Mouse (Mus musculus) ES-E14 (cell line): ENCODE data around the gene Rgma. TPM values are rescaled to one million over a fixed set of nuclear protein-coding genes. Genes with fewer than 3 reads are reported as not detected.

Source experiments
- DNase-seq: peaks from one replicate; pipeline ENCODE4 v3.0.0-alpha.2; 2013; ENCODE audit warnings: low read depth, low spot score
- H3K27ac ChIP-seq: 2 replicates; pipeline ENCODE4 v1.5.1; 2012; ENCODE audit warnings: low read depth, mild to moderate bottlenecking, low read length, moderate library complexity, mixed read lengths; ENCODE audit not compliant: poor library complexity, insufficient read depth, severe bottlenecking
- H3K36me3 ChIP-seq: 2 replicates; pipeline ENCODE4 v1.6.1; 2012; ENCODE audit warnings: mild to moderate bottlenecking, low read length, moderate library complexity, mixed read lengths; ENCODE audit not compliant: control insufficient read depth, poor library complexity, insufficient read depth, severe bottlenecking
- H3K4me1 ChIP-seq, 2 experiments: fragments of 150-350 bp in 1 of 2; sonication (generic) in 1 of 2; 2 replicates each; pipeline ENCODE4 v1.6.1; 2012; ENCODE audit warnings: low read length in 2 of 2, mild to moderate bottlenecking in 1 of 2, mixed read lengths in 1 of 2; ENCODE audit not compliant: control insufficient read depth in 2 of 2, insufficient read depth in 2 of 2, poor library complexity in 1 of 2
- H3K4me3 ChIP-seq, 2 experiments: fragments of 150-350 bp in 1 of 2; sonication (generic) in 1 of 2; 2 replicates each; pipeline ENCODE4 v1.5.1; 2012; ENCODE audit warnings: low read length in 2 of 2, low read depth in 1 of 2, mild to moderate bottlenecking in 1 of 2, mixed read lengths in 1 of 2; ENCODE audit not compliant: insufficient read depth in 1 of 2, poor library complexity in 1 of 2, severe bottlenecking in 1 of 2
- H3K9ac ChIP-seq: 2 replicates; pipeline ENCODE4 v1.6.1; 2012; ENCODE audit warnings: low read depth, mild to moderate bottlenecking, low read length, mixed read lengths; ENCODE audit not compliant: poor library complexity, insufficient read depth, severe bottlenecking
- H3K9me3 ChIP-seq: fragments of 150-350 bp; sonication (generic); 2 replicates; pipeline ENCODE4 v1.6.1; 2012; ENCODE audit warnings: low read depth, mild to moderate bottlenecking, low read length; ENCODE audit not compliant: control insufficient read depth, insufficient read depth
- CHD2 ChIP-seq: IDR thresholded peaks from 2 replicates; pipeline ENCODE4 v1.6.1; 2014; ENCODE audit warnings: mild to moderate bottlenecking, low read depth, low read length, inconsistent platforms
- HCFC1 ChIP-seq: IDR thresholded peaks from 2 replicates; pipeline ENCODE4 v1.6.1; 2012; ENCODE audit warnings: low read length, inconsistent platforms, borderline replicate concordance; ENCODE audit not compliant: insufficient read depth
- MAFK ChIP-seq: IDR thresholded peaks from 2 replicates; pipeline ENCODE4 v1.6.1; 2014; ENCODE audit warnings: mild to moderate bottlenecking, low read depth, low read length, inconsistent platforms; ENCODE audit not compliant: insufficient read depth
- ZC3H11A ChIP-seq: IDR thresholded peaks from 2 replicates; pipeline ENCODE4 v1.6.1; 2012; ENCODE audit warnings: low read depth, mild to moderate bottlenecking, inconsistent platforms, low read length, borderline replicate concordance
- ZNF384 ChIP-seq: IDR thresholded peaks from 2 replicates; pipeline ENCODE4 v1.6.1; 2012; ENCODE audit warnings: low read depth, low read length, inconsistent platforms
- in situ Hi-C, 2 experiments: fragments of 600-800 bp; cut with MboI; formaldehyde crosslinking; loops; one replicate each; pipeline ENCODE4 v1.15.1; 2025; ENCODE audit warnings: low sequenced_read_pairs in 2 of 2, inconsistent platforms in 1 of 2; ENCODE audit not compliant: unreplicated experiment in 2 of 2
- total RNA-seq: library from RNA; depleted of rRNA; stranded (reverse); fragments of 300-350 nt; gene quantifications from 2 replicates; pipeline ENCODE4 v1.2.3, GENCODE M21; 2012; rRNA removed

Gene Rgma
- total RNA-seq, 1 experiment = 3.7 TPM

DNA sequence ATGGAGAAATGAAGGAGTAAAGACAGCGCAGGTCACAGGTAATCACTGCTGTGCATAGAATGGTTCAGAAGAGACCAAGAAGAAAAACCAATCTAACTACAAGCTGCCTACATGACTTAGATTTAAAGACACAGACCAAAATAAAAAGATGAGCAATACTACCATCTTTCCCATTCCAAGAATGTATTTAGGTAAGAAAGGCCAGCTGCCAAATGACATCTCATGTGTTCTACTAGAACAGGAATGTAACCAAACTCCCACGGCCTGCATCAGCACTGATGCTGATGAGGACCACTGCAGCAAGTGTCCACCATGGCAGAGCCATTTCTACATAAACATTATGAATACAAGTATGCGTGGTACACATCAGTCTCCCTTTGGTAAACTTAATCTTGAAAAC, 92.4 kb downstream of the Rgma start:
- in situ Hi-C loops = no loop called here
- peaks cover 51% of the 10 kb centered on the region for H3K36me3 ChIP-seq
- TF ChIP-seq CHD2 (no peak), ZNF384 (no peak), HCFC1 (no peak), MAFK (no peak), ZC3H11A (no peak)
- no peak for DNase-seq
- H3K4me3 ChIP-seq = no peak overlapping the region
- H3K9me3 ChIP-seq = no peaks in the 10 kb centered on the region
- no peaks in the 10 kb centered on the region for H3K4me1 ChIP-seq
- H3K9ac ChIP-seq = no peak overlapping the region
- H3K27ac ChIP-seq = no peak overlapping the region

Other genes with a start within 250 kb of the Rgma start
- 46.6 and 70.8 TPM in 2 replicates for gene Chd2, start 166.3 kb downstream of the Rgma start, total RNA-seq